Mouse (Mus musculus) CD4-positive, CD25-positive, alpha-beta regulatory T cell, adult 4 months (primary cell): ENCODE results near the gene Fcgr2b. TPM values are rescaled to one million over a fixed set of nuclear protein-coding genes. Genes with fewer than 3 reads are reported as not detected.
"Not testable (repeated sequence)": the region's sequence is repeated elsewhere in the genome, so short reads cannot be mapped to it uniquely, and the experiment has no call there.

ENCODE experiments used
- ATAC-seq: one replicate; pipeline ENCODE4 v1.8.0; 2017
- polyA plus RNA-seq, 2 experiments: library from polyadenylated mRNA; unstranded; fragments of 100-300 nt; shearing (Covaris generic); gene quantifications; one replicate each; pipeline ENCODE4 v1.2.1; 2017

The Fcgr2b gene
- polyA plus RNA-seq, 2 experiments from 2014 or later = 1.1 TPM; not detected in 1

GRCm38 (mm10) chr1:170975350-170975749 lies 997 bp downstream of the Fcgr2b start:
- ATAC-seq = not testable (repeated sequence)

GRCm38 (mm10) chr1:170974736-170975135 lies 1.6 kb downstream of the Fcgr2b start:
- ATAC-seq = no peak

- no peak for ATAC-seq
Measured at GRCm38 (mm10) chr1:170974171-170974570, 2.2 kb downstream of the Fcgr2b start.

GRCm38 (mm10) chr1:170972936-170973335 lies 3.4 kb downstream of the Fcgr2b start:
- no peak for ATAC-seq

- ATAC-seq = no peak
Measured at GRCm38 (mm10) chr1:170972494-170972893, 3.9 kb downstream of the Fcgr2b start.

GRCm38 (mm10) chr1:170968576-170968975 lies 7.8 kb downstream of the Fcgr2b start:
- ATAC-seq = no peak

GRCm38 (mm10) chr1:170967581-170967980 lies 8.8 kb downstream of the Fcgr2b start:
- ATAC-seq = no peak

GRCm38 (mm10) chr1:170963087-170963486 lies 13.3 kb downstream of the Fcgr2b start:
- ATAC-seq = no peak

- no peak for ATAC-seq
Measured at GRCm38 (mm10) chr1:170962301-170962700, 14.0 kb downstream of the Fcgr2b start.

GRCm38 (mm10) chr1:170961101-170961500 lies 15.2 kb downstream of the Fcgr2b start:
- no peak for ATAC-seq

- no peak for ATAC-seq
Measured at GRCm38 (mm10) chr1:170959791-170960190, 16.6 kb downstream of the Fcgr2b start.

- no peak for ATAC-seq
Measured at GRCm38 (mm10) chr1:170958225-170958624, 18.1 kb downstream of the Fcgr2b start.

GRCm38 (mm10) chr1:170953192-170953591 lies 23.2 kb downstream of the Fcgr2b start:
- ATAC-seq = no peak

- ATAC-seq = no peak
Measured at GRCm38 (mm10) chr1:170950772-170951171, 25.6 kb downstream of the Fcgr2b start.

GRCm38 (mm10) chr1:170944908-170945307 lies 31.4 kb downstream of the Fcgr2b start:
- ATAC-seq = not testable (repeated sequence)

- not testable (repeated sequence) for ATAC-seq
Measured at GRCm38 (mm10) chr1:170944151-170944550, 32.2 kb downstream of the Fcgr2b start.

GRCm38 (mm10) chr1:170939255-170939654 lies 37.1 kb downstream of the Fcgr2b start:
- no peak for ATAC-seq

GRCm38 (mm10) chr1:170934383-170934782 lies 42.0 kb downstream of the Fcgr2b start:
- ATAC-seq = no peak

- ATAC-seq = no peak
Measured at GRCm38 (mm10) chr1:170933940-170934339, 42.4 kb downstream of the Fcgr2b start.

- ATAC-seq = no peak
Measured at GRCm38 (mm10) chr1:170933386-170933920, 42.9 kb downstream of the Fcgr2b start.

- no peak for ATAC-seq
Measured at GRCm38 (mm10) chr1:170932043-170932442, 44.3 kb downstream of the Fcgr2b start.

- ATAC-seq = no peak
Measured at GRCm38 (mm10) chr1:170929245-170929644, 47.1 kb downstream of the Fcgr2b start.

- ATAC-seq = no peak
Measured at GRCm38 (mm10) chr1:170928467-170928866, 47.9 kb downstream of the Fcgr2b start.

- ATAC-seq = no peak
Measured at GRCm38 (mm10) chr1:170927378-170927777, 49.0 kb downstream of the Fcgr2b start, which contains the start of gene Fcrla. Gene Fcrla, minus strand, starts transcription at chr1:170927583.

- no peak for ATAC-seq
Measured at GRCm38 (mm10) chr1:170926941-170927340, 49.4 kb downstream of the Fcgr2b start.
